Mouse (Mus musculus) bone marrow, adult 2 months (tissue): ENCODE results near the gene Il4i1. TPM values are rescaled to one million over a fixed set of nuclear protein-coding genes. Genes with fewer than 3 reads are reported as not detected.
A peak's percentile ranks its signal among the peaks of the same experiment; 100 is the strongest.

ENCODE experiments used
- H3K27ac ChIP-seq: fragments of 200-500 bp; 2 replicates; pipeline ENCODE4 v1.5.1; 2012; ENCODE audit warnings: low read depth, mild to moderate bottlenecking, control low read depth, inconsistent platforms, low read length; ENCODE audit not compliant: control insufficient read depth, poor library complexity, insufficient read depth
- H3K4me1 ChIP-seq: fragments of 200-500 bp; 2 replicates; pipeline ENCODE4 v1.6.1; 2011; ENCODE audit warnings: low read length; ENCODE audit not compliant: control insufficient read depth, insufficient read depth
- H3K4me3 ChIP-seq: fragments of 200-500 bp; replicated peaks from 2 replicates; pipeline ENCODE3; 2011; ENCODE audit warnings: mild to moderate bottlenecking, low read depth, low read length, control low read depth; ENCODE audit not compliant: control insufficient read depth
- CTCF ChIP-seq: fragments of 200-500 bp; IDR thresholded peaks from 2 replicates; pipeline ENCODE4 v1.5.1; 2011; ENCODE audit warnings: low read length, control low read depth; ENCODE audit not compliant: control insufficient read depth, insufficient read depth
- POLR2A ChIP-seq: fragments of 200-500 bp; IDR thresholded peaks from 2 replicates; pipeline ENCODE4 v1.6.1; 2011; ENCODE audit warnings: low read depth, mild to moderate bottlenecking, control low read depth, low read length, borderline replicate concordance; ENCODE audit not compliant: control insufficient read depth
- WGBS: fragments of 180-500 bp; shearing (Covaris S2); methylation state at CpG from one replicate; pipeline ENCODE4 v1.1.7; 2018; 5-methylcytosine and 5-hydroxymethylcytosine counted together
- polyA plus RNA-seq: library from polyadenylated mRNA; stranded (reverse); fragments of >200 nt; gene quantifications from 2 replicates; pipeline ENCODE4 v1.2.4, GENCODE M21; 2011; ENCODE audit warnings: low replicate concordance; ENCODE audit not compliant: missing spikeins, insufficient read depth, insufficient read length

The Il4i1 gene
- polyA plus RNA-seq, 1 experiment, result 24.8 TPM

- Histone ChIP-seq H3K4me1 (peaks cover 6% of the 10 kb centered on the region; the same call in 1 of the 2 replicates), H3K4me3 (peak overlapping the region; percentile 82), H3K27ac (peak overlapping the region; percentile 98)
- TF ChIP-seq POLR2A (no peak), CTCF (no peak)
- WGBS, result 24% methylated on average over 26 of the region's 26 CpGs
Measured at GRCm38 (mm10) chr7:44853596-44854355, 37.6 kb downstream of the Il4i1 start.

GRCm38 (mm10) chr7:44854356-44855031, 38.3 kb downstream of the Il4i1 start:
- Histone ChIP-seq H3K4me1 (peaks cover 6% of the 10 kb centered on the region; the same call in 1 of the 2 replicates), H3K27ac (peak overlapping the region; percentile 98), H3K4me3 (peak overlapping the region; percentile 82)
- no peak for TF ChIP-seq CTCF
- TF ChIP-seq POLR2A, result peak; percentile 79
- WGBS, result under 1% methylated on average over 45 of the region's 45 CpGs

DNA sequence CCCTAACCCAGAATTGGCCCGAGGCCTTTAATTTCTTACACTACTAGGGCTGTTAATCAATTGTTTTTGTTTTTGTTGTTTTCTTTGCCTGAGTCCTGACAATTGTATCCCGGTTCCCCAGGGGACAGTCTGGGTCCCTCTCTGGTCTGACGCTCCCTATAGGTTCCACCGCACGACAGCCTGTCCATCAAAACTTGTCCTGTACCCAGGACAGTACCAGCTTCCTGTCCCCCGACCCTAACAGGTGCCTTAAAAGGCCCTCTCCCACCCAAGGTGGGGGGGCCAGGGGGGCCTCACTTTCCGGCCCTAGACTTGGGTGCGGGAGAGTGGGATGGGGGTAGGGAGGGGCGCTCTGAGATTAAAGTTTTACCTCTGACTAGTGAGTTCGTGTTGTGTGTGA, 38.8 kb downstream of the Il4i1 start:
- Histone ChIP-seq H3K4me3 (peak overlapping the region; percentile 82), H3K27ac (peak overlapping the region; percentile 98), H3K4me1 (peaks cover 6% of the 10 kb centered on the region; the same call in 1 of the 2 replicates)
- WGBS, result 33% methylated on average over 10 of the region's 10 CpGs
- no peak for TF ChIP-seq POLR2A
- TF ChIP-seq CTCF, result no peak

DNA sequence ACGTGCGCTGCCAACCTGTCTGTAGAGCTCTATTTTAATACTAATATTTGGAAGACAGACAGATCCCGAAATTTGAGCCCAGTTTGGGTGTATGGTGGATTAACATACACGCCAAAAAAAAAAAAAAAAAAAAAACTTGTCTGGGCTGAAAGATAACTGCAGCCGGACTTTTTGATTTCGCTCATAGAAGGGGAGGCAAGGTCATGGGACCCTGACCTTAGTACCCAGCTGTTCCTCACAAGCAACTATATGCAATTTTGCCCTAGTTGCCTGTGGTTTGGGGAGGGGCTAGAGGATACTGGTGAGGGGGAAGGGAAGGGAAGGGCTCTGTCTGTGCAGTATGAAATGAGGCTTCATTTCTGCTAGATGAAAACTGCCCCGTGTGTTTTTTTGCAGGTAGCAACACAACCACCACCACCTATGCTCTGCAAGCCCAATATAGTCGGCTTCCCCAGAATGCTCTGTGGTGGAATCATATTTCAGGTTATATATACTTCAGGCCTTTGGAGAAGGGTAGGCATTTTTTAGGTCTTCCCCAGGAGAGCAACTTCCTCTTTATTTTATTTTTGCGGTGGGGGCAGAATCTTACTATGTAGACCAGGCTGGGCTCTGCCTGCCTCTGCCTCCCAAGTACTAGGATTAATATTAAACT, 40.2 kb downstream of the Il4i1 start:
- Histone ChIP-seq H3K27ac (peak overlapping the region; percentile 88), H3K4me3 (peak overlapping the region; percentile 87), H3K4me1 (peaks cover 4% of the 10 kb centered on the region; the same call in 1 of the 2 replicates)
- TF ChIP-seq POLR2A, result no peak
- 15% methylated on average over 9 of the region's 9 CpGs for WGBS

DNA sequence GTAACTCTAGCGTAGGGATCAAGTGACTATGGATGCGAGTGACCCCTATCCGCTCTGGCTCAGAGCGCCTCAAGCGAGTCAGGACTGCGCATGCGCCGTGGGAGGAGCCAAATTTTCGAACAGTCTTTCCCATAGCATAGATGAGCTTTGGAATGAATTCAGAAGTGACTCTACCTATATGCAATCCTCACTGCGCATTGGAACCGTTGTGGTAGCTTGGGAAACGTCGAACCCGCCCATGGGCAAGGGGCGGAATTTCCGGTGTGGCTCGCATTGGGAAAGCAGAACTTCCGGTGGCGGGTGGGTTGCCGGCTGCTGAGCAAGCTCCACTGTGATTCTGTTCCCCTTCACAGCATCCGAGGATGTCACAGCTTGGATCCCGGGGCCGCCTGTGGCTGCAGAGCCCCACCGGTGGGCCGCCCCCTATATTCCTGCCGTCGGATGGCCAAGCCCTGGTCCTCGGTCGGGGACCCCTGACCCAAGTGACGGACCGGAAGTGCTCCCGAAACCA, 40.9 kb downstream of the Il4i1 start, which contains the start of gene Pnkp:
Gene Pnkp (plus strand): TSS at position 98 of the 511 bp plus-strand sequence.
- Histone ChIP-seq H3K27ac (peak within 1 kb of the TSS; percentile 88), H3K4me3 (peak within 1 kb of the TSS; percentile 87), H3K4me1 (peaks cover 4% of the 10 kb centered on the region; the same call in 1 of the 2 replicates)
- under 1% methylated on average over 32 of the region's 32 CpGs for WGBS
- no peak; the same call in 1 of the 2 replicates for TF ChIP-seq CTCF
- peak; percentile 85 for TF ChIP-seq POLR2A

DNA sequence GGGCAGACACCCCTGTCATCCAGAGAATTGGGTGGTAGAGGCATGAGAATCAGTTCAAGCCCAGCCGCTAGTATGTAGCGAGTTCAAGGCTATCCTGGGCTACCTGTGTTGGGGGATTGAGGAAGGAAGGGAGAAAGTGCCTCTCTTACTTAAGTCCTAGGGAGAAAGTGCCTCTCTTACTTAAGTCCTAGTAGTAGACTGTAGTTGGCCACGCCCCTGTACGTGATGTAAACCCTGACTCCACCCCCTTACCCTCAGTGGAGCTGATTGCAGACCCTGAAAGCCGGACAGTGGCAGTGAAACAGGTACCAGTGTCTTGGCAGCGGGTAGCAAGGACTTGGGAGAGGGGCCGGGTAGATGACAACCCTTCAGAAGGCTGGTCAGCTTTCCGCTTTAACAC, 41.7 kb downstream of the Il4i1 start:
- H3K4me3 ChIP-seq, result peak overlapping the region; percentile 64
- peak overlapping the region; percentile 88; the same call in 1 of the 2 replicates for H3K27ac ChIP-seq
- TF ChIP-seq POLR2A (no peak), CTCF (no peak)
- peaks cover 4% of the 10 kb centered on the region; the same call in 1 of the 2 replicates for H3K4me1 ChIP-seq
- 19% methylated on average over 8 of the region's 8 CpGs for WGBS

- H3K27ac ChIP-seq, result no peak overlapping the region
- H3K4me1 ChIP-seq, result peaks cover 4% of the 10 kb centered on the region; the same call in 1 of the 2 replicates
- TF ChIP-seq CTCF (no peak), POLR2A (no peak)
- no peak overlapping the region for H3K4me3 ChIP-seq
- WGBS, result 87% methylated on average over 11 of the region's 11 CpGs
Measured at GRCm38 (mm10) chr7:44859896-44860295, 43.7 kb downstream of the Il4i1 start.
